Mouse (Mus musculus) brain, adult 2 months (tissue): Measurements from ENCODE around the gene Aaed1.
A peak's percentile ranks its signal among the peaks of the same experiment; 100 is the strongest.

Source experiments
- DNase-seq: peaks from one replicate; pipeline ENCODE4 v3.0.0; 2011; ENCODE audit warnings: low read depth, low spot score

Gene Aaed1

DNA sequence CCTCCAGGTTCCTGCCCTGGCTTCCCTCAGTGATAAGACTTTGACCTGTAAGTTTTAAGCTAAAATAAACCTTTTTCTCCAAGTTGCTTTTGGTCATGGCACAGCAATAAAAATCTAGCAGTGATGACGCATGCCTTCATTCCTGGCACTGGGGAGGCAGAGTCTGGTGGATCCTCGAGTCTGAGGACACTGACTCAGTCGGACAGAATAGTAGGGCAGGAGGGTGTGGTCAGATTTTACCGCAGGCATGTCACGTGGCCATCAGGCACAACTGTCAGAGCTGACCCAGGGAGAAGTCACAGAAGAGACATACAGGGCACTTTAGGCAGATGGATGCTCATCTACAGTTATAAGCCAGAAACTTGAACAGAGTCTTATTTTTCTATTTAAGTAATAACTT lies 60.4 kb downstream of the Aaed1 start:
- no peak for DNase-seq

DNA sequence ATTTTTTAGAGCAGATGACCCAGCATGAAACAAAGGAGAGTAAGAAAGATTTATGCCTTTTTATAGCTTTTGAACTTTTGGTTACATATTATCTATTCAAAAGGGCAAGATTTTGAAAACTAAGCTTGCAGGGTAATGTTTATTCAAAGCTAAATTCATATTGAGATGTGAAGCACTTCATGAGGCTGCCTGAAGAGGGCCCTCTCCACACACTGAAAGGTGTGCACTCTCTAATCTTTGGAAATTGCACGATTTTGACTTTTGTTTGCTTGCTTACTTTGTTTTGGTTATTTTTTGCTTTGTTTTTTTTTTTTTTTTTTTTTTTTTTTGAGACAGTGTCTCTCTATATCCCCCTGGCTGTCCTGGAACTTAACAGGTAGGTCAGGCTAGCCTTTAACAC lies 62.1 kb downstream of the Aaed1 start:
- DNase-seq, result peak; percentile 50

DNA sequence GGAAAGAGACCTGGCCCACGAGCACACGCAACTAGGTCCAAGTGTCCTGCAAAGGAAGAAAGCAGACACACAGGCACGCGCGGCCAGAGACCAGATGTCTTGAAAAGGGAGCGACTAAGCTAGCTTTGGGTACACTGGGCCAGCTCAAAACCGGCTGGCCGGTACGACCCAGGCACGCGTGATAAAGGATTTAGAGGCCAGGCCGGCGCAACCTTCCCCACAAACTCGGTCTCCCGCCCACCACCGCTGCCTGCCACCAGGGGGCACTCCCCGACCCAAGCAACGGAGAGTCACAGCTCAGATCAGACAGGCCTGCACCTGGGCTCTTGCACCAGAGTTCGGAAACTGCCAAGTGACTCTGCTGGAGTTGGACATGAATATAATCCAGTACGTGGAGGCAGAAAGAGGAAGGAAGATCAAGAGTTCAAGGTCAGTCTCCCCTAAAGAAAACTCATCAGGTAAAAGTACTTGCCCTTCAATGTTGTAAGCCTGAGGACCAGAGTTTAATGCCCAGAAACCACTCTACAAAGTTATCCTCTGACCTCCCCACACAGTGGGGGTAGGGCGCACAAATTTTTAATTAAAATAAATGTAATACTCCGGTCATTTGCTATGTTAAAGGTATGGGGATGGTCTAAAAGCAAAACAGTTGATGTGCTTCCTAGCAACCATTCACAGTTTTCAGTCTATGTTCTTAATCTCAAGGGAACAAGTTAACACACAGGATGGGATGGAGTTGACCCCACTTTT lies 63.6 kb downstream of the Aaed1 start:
- peak; percentile 82 for DNase-seq

DNA sequence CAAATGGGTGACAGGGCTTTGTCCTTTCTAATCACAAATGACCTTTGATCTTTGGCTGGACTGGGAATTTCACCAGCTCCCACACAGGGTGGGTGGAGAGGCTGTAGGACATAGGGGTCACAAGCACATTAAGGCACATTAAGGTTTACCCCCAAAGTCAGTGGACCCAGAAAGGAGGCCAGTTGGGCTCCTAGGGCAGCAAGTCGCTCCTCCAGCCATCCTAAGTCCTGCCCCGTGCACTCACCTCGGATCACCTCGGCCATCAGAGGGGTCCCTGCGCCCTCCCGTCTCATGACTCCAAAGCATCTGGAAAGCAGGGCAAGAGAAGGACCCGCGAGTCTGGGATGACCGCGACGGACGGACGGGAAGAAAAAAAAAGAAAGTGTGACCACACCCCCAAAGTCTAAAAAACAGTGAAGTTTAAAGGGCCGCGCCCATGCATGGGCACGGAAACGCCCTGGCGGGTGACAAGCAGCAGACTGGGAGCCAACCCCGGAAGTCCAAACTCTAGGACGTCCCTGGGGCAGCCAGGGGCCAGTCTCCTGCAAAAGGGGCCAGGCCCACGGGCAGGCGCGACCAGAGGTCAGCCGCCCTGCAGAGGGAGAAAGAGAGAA lies 64.2 kb downstream of the Aaed1 start:
- DNase-seq, result no peak

DNA sequence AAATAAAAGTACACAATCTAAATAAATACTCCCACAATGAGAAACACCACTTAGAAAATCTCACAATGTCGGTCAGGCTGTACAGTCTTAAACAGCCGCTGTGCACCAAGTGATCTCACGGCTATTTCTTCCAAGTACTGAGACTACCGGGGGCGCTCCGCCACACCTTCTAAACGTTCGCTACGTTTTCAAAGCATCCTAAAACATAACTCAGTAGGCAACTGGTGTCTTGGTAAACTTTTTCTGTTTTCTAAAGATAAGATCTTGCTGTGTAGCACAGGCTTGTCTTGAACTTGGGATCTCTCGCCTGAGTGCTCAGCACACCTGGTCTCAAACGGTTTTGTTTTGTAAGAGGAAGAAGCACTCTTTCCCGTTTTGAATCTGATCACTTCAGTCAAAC lies 66.4 kb downstream of the Aaed1 start:
- no peak for DNase-seq

DNA sequence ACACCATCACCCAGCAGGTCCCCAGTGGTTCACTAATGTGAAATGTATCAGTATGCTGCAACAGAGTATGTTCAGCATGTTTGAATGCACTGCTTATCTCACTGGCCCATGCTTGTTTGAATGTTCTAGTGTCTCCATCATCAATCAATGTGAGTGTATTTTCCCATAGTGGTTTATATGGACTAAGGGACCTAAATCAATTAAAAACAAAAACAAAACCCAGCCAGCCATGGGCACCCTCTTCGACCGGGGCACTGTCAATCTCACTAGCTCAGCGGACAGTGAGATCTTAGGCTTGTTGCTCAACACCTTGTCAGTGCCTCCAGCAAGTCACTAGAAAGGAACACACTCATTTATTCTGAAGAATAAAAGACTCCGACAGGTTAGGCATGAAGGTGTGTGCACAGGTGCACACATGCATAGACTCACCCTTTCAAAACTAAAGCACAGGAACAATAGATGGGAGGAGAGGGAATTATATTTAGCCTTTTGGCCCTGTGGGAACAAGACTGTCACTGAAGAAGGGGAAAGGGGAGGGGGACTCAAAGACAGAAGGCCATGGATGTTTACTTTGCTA lies 67.7 kb downstream of the Aaed1 start:
- DNase-seq, result no peak

DNA sequence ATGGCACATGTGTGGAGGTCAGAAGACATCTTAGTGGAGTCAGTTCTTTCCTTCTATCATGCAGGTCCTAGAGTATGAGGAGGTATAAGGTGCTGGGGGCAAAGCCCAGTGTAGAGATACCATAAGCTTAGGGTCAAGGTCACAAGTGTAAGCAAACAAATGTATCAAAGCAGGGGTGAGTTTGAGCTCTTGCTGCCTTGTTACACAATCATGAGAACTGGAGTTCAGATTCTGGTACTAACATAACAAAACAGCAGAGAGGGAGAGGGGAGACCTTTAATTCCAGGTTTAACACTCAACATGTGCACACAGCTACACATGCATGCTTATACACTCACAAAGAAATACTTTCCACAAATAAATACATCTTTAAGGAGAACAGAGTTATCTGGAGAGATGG lies 69.8 kb downstream of the Aaed1 start:
- no peak for DNase-seq

DNA sequence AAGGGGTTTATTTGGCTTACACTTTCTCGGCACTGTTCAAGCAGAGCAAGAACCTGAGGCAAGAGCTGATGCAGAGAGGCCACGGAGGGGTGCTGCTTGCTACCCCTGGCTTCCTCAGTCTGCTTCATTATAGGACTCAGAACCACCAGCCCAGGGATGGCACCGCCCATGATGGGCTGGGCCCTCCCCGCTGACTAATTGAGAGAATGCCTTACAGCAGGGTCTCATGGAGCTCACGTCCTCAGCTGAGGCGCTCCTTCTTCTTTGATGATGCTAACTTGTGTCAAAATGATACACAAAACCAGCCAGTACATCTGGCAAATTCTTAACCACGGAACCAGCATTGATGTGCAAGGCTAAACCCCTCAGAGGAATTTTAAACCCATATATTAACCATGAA lies 71.9 kb downstream of the Aaed1 start:
- no peak for DNase-seq

DNA sequence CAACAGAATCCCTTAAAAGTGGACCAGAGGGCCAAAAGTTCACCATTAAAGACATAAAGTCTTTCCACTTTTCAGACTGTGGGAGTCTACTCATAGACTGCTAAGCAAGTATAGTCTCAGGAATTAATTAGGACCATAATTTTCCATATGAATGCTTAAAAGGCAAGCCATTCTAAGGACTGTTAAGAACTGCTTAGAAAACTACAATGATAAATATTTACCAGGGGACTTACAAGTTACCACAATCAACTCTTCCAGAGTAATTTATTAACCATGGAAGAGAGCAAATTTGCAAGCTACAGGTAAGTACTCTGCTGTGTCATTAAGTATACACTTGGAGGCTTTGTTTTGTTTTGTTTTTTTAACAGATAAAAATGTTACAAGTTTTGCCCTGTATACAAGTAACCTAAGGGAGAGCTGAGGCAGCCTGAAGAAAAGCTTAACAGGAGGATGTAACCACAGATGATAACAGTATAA lies 74.8 kb downstream of the Aaed1 start:
- no peak for DNase-seq

DNA sequence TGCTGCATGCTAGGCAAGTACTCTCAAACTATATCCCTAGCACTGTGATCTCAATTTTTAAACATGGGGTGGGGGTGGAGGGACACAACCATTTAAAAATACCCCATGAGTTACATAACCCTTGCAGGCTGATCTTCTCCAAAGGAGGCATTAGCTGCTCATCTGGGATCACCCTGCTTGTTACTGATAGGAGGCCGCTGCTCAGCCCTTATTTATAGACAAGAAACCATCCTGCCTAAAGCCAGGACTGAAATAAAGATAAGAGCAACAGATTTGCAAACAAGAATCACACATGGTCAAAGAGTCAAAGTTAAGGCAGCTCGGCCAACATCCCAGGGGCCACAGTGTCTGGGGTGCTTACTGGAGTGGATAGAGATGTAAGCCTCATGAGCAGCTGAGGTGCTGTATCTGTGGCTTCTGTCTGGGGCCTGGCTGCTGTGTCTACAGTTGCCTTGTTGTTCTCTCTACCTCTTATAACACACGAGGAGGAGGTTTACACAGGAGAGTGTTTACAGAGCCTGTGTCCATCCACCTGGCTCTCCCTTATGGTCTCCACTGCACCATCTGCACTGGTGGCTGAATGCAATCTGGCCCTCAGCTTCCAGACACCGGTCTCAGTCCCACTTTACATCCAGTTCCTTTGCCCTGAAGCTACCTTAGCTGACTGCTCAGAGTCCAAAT lies 75.4 kb downstream of the Aaed1 start:
- peak; percentile 94 for DNase-seq

DNA sequence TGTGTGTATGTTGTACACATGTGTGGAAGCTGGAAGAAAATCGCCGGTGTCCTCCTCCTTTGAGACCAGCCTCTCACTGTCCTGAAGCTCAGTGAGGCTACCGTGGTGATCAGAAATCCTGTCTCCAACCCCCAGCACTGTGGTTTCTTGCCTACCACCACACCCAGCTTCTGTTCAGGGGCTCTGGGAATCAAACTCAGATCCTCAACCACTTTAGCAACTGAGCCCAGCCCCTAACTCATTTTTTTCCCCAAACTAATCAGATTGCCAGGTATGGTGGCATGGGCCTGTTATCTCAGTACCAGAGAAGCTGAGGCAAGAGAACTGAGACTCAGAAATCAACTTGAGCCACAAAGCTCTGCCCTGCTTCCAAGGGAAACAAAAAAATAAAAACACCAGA lies 76.7 kb downstream of the Aaed1 start:
- DNase-seq, result no peak

DNA sequence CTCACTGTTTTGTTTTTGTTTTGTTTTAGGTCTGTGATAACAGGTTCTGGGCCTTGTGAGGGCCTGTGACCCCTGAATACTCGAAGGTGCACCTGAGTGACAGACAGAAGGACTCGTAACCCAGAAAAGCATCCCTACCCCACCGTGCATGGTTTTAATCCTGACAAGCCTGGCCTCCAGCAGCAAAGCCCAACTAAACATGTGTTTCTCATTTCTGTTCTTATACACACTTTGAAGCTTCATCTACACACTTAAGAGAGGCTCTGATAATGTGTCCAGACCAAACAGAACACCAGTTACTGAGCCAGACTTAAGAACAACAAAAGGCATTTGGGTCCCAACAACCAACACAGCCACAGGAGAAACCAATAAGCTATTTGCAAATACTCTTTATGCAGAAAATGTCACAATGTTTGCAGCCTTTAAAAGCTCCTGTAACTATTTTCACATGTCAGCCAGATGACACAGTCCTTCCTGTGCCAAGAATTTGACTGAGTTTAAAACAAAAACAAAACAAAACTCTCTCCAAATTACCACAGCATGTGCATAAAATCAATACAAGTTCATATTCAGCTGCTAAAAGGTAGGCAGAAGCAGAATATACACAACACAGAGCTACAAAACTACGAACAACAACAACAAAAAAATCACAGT lies 77.3 kb downstream of the Aaed1 start:
- peak; percentile 29 for DNase-seq

DNA sequence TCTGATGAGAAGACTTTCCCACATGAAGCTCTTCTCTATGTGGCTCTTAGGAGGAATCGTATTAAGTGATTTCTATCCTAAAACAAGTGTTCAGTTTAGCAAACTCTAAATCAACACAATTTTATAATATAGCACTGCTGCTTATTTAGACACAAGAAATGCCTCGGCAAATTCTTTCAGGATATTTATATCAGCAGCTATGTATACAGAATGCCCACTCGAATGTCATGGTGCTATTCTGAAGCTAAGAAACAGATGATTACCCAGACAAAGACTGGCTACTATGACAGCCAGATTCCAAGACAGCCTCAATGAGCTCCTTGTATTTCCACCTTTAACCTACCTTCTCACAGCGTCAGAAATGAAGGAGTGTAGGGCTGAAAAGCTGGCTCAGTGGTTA lies 79.4 kb downstream of the Aaed1 start:
- DNase-seq, result no peak

DNA sequence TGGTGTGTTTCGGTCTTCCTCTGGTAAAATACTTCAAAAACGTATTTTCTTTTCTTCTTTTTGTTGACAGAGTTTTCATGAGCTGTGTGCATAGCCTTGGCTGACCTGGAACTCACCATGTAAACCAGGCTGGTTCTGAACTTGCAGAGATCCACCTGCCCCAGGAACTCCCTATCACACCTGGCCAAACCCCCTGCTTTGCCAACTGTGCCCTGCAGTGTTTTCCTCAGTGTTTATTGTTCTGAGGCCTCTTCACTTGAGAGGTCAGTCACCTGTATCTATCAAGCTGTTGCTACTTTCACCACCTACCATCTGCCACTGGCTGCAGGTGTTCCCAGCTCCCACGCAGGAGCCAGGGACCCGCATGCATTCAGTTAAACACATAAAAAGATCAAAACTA lies 85.8 kb downstream of the Aaed1 start:
- no peak for DNase-seq

DNA sequence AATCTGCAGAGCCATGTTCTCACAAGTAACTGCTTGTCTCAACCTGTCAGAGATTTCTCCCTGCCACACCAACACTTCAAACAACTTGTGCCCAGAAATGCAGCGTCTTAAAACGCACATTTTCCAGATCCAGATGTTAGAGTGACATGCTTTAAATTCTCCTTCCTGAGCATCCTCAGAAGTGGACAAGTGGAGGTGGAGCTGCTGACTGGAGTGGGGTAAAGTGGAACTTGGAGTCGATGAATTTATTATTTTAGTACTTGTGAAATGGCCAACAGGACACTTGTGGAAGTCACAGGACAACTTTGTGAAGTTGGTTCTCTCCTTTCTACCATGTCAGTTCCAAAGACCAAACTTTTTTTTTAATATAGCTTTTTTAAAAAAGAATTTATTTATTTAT lies 86.8 kb downstream of the Aaed1 start:
- no peak for DNase-seq
